Mouse (Mus musculus) megakaryocyte, embryonic 14.5 days (primary cell): ENCODE measurements at regions not wholly inside any gene's neighbourhood (a gene's known extent, or its start where the extent isn't known, plus 50 kb on each side); places are given as distances from the start of the nearest gene placed in this dataset.

Experiments
- H3K27me3 ChIP-seq: replicated peaks from 2 replicates; pipeline ENCODE3; 2012; ENCODE audit warnings: inconsistent platforms
- H3K36me3 ChIP-seq: replicated peaks from 2 replicates; pipeline ENCODE3; 2012; ENCODE audit warnings: low read length, inconsistent platforms, mixed read lengths
- H3K4me1 ChIP-seq: 2 replicates; pipeline ENCODE4 v1.6.1; 2012; ENCODE audit warnings: inconsistent platforms
- H3K4me3 ChIP-seq: replicated peaks from 2 replicates; pipeline ENCODE3; 2012; ENCODE audit warnings: moderate library complexity, mild to moderate bottlenecking, inconsistent platforms
- H3K9me3 ChIP-seq: 2 replicates; pipeline ENCODE4 v1.6.1; 2012; ENCODE audit warnings: inconsistent platforms
- FLI1 ChIP-seq: IDR thresholded peaks from 2 replicates; pipeline ENCODE4 v1.6.1; 2012; ENCODE audit warnings: low read length, inconsistent platforms, mixed read lengths
- GATA1 ChIP-seq: IDR thresholded peaks from 3 replicates; pipeline ENCODE4 v1.6.1; 2012; ENCODE audit warnings: mixed read lengths, low read length, inconsistent platforms, borderline replicate concordance

GRCm38 (mm10) chrX:103556681-103557490, 73.5 kb upstream of the Zcchc13 start:
- Histone ChIP-seq H3K4me1 (peaks cover 48% of the 10 kb centered on the region), H3K27me3 (peaks cover 10% of the 10 kb centered on the region), H3K4me3 (peak overlapping the region; percentile 83), H3K9me3 (no peaks in the 10 kb centered on the region), H3K36me3 (no peaks in the 10 kb centered on the region)
- TF ChIP-seq GATA1 (no peak), FLI1 (no peak)

GRCm38 (mm10) chrX:103557496-103557895, 72.9 kb upstream of the Zcchc13 start:
- Histone ChIP-seq H3K4me3 (peak overlapping the region; percentile 54), H3K27me3 (peaks cover 8% of the 10 kb centered on the region), H3K36me3 (peaks cover 4% of the 10 kb centered on the region), H3K4me1 (peaks cover 48% of the 10 kb centered on the region), H3K9me3 (no peaks in the 10 kb centered on the region)
- TF ChIP-seq GATA1 (no peak), FLI1 (no peak)

- no peaks in the 10 kb centered on the region for H3K27me3 ChIP-seq
- H3K9me3 ChIP-seq = no peaks in the 10 kb centered on the region
- H3K36me3 ChIP-seq = peaks cover 17% of the 10 kb centered on the region
- H3K4me1 ChIP-seq = peaks cover 16% of the 10 kb centered on the region
- H3K4me3 ChIP-seq = peak overlapping the region; percentile 30
- TF ChIP-seq GATA1 (no peak), FLI1 (no peak)
These were observed 66.7 kb upstream of the Zcchc13 start for GRCm38 (mm10) chrX:103563531-103564246.

- H3K4me3 ChIP-seq = no peak overlapping the region
- TF ChIP-seq FLI1 = no peak
- no peak for TF ChIP-seq GATA1
- peaks cover 29% of the 10 kb centered on the region for H3K36me3 ChIP-seq
- no peaks in the 10 kb centered on the region for H3K27me3 ChIP-seq
- H3K9me3 ChIP-seq = no peaks in the 10 kb centered on the region
- no peaks in the 10 kb centered on the region for H3K4me1 ChIP-seq
These were observed 57.0 kb upstream of the Zcchc13 start for GRCm38 (mm10) chrX:103573344-103573743.

GRCm38 (mm10) chrX:103579484-103579883, 50.9 kb upstream of the Zcchc13 start:
- Histone ChIP-seq H3K4me1 (no peaks in the 10 kb centered on the region; the same call in 1 of the 2 replicates), H3K36me3 (peaks cover 41% of the 10 kb centered on the region), H3K27me3 (no peaks in the 10 kb centered on the region), H3K9me3 (no peaks in the 10 kb centered on the region), H3K4me3 (no peak overlapping the region)
- no peak for TF ChIP-seq FLI1
- no peak for TF ChIP-seq GATA1
